Mouse (Mus musculus) MN1 (cell line): ENCODE data around the gene Phf13.

Experiments
- DNase-seq: peaks from one replicate; pipeline ENCODE4 v3.0.0-alpha.2; 2016; ENCODE audit warnings: low spot score

Gene Phf13

GRCm38 (mm10) chr4:151992091-151992490 lies 4.0 kb downstream of the Phf13 start:
- no peak for DNase-seq

DNA sequence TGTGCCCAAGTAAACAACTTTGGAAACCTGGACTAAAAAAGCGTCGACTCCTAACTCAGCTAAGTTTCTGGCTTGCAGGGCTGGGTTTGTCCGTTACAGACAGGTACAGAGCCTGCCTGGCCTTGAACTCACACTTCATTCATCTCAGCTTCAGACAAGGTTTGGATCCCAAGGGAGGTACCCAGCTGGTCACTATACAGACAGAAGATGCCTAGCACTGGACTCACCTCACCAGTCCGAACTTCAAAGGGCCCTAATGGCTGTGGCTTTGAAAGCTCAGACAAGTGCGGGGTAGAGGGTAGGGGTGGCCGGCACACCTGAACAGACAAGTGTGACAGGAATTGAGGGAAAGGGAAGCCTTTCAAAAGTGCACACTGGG lies 7.0 kb downstream of the Phf13 start:
- DNase-seq: no peak

GRCm38 (mm10) chr4:151988342-151989109 lies 7.5 kb downstream of the Phf13 start, which contains the start of gene Thap3:
Thap3 (minus strand) TSS chr4:151988997.
- DNase-seq: peak; percentile 67

- no peak for DNase-seq
Observed at GRCm38 (mm10) chr4:151988014-151988341, 8.1 kb downstream of the Phf13 start.

DNA sequence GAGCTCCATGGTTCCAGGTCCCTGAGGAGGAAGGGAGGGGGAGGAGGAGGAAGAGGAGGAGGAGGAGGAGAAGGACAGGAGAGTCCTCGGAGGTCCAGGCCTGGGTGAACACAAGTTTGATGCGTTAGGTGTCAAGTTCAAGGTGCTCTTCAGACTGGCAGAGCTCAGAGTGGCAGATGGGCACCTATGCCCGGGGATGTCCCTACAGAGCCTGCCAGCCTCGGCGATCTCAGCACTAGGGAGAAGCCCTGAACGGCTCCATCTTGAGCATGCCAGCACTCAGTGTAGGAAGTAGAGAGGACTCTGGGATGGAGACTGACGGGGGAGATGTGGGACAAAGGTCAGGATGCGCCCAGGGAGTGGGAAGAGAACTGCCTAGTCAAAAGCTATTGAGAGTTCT lies 9.4 kb downstream of the Phf13 start:
- DNase-seq: no peak

DNA sequence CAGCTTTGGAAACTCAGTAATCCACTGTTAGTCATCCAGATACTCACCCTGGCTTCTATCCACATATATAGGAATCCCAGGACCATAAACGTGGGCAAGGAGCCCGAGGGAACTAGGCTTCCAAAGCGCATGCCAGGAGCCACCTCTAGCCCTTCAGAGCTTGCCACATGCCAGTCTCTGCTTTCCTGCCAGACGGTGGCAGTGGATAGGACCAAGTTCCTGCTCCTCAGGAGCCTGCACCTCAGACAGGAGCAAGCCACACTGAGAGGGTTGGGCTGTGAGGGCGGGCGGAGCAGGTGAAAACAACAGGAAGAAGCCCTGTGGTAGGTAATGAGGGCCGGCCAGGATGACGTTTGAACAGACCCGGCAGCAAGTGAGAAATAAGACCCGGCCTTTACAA lies 10.2 kb downstream of the Phf13 start:
- no peak for DNase-seq

DNA sequence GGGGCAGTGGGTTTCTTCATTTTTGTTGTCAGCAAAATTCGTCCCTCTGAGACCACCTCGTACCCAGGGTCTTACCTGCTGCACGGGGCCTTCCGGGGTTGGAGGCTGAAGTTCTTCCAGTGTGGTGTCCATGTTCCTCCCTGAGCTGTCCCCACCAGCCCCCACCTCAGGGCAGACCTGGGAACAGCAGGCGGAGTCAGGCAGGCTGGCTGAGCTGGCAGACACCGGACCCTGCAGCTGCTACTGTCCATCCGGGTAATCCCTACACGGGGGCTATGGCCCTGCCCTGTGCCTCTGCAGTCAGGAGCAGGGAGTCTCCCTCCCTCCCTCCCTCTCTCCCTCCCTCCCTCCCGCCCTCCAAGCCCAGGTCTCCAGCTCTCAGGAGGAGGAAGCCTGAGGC lies 12.5 kb downstream of the Phf13 start:
- no peak for DNase-seq

- DNase-seq: no peak
Observed at GRCm38 (mm10) chr4:151983043-151983442, 13.0 kb downstream of the Phf13 start.

- DNase-seq: peak; percentile 84
Observed at GRCm38 (mm10) chr4:151981363-151981762, 14.7 kb downstream of the Phf13 start.

GRCm38 (mm10) chr4:151980699-151981098 lies 15.4 kb downstream of the Phf13 start:
- peak; percentile 33 for DNase-seq

GRCm38 (mm10) chr4:151977748-151978147 lies 18.3 kb downstream of the Phf13 start:
- DNase-seq: peak; percentile 81

- DNase-seq: peak; percentile 44
Observed at GRCm38 (mm10) chr4:151975441-151975840, 20.6 kb downstream of the Phf13 start.

DNA sequence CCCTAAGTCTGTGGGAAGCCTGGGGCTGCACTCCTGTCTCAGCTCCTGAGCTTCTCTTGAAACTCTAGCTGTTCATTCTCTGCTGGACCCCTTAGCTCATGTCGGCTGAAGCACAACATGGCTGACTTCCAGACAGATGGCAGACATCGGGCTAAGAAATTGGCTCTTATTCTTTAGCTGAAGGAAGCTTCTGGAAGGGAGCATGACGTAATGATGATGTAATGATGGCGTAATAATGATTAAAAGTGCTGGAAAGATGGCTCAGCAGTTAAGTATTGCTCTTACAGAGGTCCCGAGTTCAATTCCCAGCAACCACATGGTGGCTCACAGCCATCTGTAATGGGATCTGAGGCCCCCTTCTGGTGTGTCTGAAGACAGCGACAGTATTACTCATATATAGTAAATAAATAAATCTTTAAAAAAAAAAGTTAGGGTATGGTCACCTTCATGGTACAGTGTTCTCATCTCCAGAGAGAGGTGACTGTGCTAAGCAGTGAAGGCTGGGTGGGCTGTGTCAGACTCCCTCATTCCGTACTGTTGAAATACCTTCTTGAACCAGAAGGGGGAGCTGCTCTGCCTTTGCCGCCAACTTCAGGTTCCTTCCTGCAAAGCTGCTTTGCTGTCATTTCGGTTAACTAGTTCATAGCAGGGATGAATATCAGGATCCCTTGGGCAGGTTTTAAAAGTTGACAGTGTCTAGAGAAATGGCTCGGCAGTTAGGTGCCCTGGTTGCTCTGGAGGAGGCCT lies 23.7 kb downstream of the Phf13 start:
- peak; percentile 52 for DNase-seq

- no peak for DNase-seq
Observed at GRCm38 (mm10) chr4:151968204-151968921, 27.7 kb downstream of the Phf13 start.

- DNase-seq: no peak
Observed at GRCm38 (mm10) chr4:151962817-151963216, 33.2 kb downstream of the Phf13 start.

DNA sequence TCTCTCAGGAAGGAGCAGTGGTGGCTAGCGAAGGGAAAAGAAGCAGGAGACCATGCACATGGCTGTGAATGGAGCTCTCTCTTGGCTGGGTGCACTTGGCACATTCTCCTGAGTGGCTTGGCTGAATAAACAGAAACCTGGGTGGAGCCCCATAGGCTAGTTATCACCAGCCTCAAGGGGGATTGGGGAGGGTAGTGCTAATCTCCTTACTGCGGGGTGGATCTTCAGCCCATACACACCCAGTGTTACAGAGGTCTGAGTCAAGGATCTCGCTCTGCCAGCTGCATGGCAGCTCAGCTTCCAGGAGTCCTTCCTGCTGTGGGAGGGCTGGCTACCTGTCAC lies 35.6 kb downstream of the Phf13 start:
- DNase-seq: peak; percentile 60

DNA sequence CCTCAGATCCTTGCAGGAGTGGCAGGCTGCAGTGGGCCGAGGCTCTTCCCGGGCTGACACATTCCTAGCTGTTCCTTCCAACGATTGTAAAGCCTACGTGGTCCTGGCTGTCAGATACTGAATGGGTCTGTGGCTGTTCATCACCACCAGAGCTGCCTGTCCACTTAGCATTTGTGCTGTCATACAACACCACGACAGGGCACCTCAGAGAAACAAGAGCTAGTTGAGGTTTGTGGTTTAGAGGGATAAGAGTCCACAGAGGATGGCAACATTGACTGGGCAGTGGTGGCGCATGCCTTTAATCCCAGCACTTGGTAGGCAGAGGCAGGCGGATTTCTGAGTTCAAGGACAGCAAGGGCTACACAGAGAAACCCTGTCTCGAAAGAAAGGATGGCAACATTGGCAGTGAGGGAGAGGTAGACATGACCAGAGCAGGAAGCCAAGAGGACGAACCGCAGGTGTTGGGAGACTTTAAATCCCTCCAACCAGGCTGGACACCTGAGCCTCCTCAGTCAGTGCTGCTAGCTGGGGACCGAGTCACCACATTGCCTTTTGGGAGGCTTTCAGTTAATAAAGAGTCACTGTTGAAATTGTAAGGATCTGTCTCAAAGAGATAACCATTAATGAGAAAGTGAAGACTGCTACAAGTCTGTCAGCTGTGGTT lies 36.1 kb downstream of the Phf13 start:
- no peak for DNase-seq

- no peak for DNase-seq
Observed at GRCm38 (mm10) chr4:151957584-151958315, 38.3 kb downstream of the Phf13 start.

DNA sequence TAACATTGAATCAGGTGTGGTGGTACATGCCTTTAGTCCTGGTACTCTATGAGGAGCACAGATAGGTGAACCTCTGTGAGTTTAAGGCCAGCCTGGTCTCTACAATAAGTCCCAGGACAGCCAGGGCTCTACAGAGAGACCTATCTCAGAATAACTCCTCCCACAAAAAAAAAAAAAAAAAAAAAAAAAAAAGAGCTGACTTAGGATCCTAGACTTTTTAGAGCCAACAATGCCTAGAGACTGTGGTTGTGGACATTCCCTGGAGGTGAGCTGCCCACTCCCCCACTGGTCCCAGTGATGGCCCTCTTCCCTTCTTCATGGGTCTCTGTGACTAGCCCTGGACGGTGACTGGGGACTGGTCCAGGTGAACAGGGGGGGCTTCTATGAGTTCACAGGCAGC lies 40.3 kb downstream of the Phf13 start:
- DNase-seq: no peak

DNA sequence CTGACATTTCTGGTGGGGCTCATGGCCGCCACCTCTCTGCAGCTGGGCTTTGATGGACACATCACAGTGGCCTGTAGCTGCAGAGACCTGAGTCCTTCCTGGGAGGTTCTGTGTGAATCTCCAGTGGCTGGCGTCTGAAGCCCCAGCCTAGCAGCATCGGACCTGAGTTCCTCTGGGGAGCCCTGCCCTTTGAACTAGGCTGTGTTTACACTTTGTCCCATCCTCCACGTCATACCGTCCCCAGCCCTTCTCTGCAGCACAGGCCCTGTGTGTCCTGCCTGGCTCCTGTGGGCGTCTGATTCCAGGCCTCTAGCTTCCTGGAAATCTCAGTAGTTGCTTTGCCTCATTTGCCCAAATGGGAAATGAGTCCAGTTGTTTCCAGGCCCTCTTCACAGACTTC lies 42.8 kb downstream of the Phf13 start:
- DNase-seq: no peak

DNA sequence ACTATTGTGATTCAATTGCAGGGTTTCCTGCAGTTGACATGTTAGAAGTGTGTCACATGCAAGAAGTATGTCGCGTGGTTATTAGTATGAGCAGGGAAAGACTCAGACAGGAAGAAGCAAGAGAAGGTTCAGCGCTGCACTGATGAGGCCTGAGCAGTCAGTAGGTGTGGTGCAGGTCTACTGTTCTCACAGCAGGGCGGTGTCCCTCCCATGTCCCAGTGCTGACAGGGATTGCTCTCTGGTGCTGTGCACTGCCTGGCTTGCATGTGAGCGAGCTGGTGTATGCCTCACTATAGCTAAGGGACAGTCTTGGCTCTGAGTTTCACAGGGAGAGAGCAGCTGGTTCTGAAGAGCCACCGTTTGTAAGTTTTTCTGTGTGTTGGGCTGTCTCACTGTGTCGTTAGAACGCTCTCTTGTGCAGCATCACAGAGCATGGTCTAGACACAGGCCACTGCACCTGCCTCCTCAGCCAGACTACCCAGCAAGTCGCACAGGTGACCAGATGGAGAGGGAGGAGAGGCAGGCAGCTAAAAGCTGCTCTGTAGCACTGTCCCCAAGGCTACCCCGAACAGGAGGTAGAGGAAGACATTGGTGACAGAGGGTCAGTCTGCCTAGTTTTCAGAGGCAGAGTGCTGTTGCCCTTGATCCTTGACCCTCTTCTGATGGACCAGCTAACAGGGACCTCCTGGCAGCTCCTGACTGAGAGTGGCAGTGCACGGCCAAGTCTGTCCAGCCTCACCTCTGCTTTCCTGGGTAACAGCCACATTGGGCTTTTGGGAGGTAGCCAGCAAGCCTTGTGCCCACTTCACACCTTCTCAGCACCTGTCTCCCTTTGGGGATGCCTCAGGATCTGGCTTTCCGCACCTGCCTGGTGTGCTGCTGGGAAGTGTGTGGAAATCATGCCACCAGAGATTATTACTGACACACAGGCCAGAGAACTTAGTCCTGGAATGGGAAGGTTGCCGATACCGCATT lies 47.3 kb downstream of the Phf13 start:
- DNase-seq: no peak
